Mouse (Mus musculus) heart, postnatal 4 days (tissue): Measurements from ENCODE around the gene Fastkd1. TPM values are rescaled to one million over a fixed set of nuclear protein-coding genes. Genes with fewer than 3 reads are reported as not detected.
A peak's percentile ranks its signal among the peaks of the same experiment; 100 is the strongest.
"Not testable (repeated sequence)": the region's sequence is repeated elsewhere in the genome, so short reads cannot be mapped to it uniquely, and the experiment has no call there.

ENCODE experiments used
- DNase-seq: peaks from one replicate; pipeline ENCODE4 v3.0.0; 2021
- total RNA-seq, 2 experiments: library from RNA; stranded (reverse); gene quantifications; 2 replicates each; pipeline ENCODE4 v1.2.3; 2021

The Fastkd1 gene
- total RNA-seq, 2 experiments from 2014 or later: 26.8 to 28.2 TPM

GRCm38 (mm10) chr2:69669853-69670252, 43.5 kb downstream of the Fastkd1 start, which contains the start of gene Klhl41:
TSS of gene Klhl41 (plus strand) at chr2:69670120.
- peak; percentile 30 for DNase-seq

- peak; percentile 16 for DNase-seq
Observed at GRCm38 (mm10) chr2:69668414-69668813, 44.9 kb downstream of the Fastkd1 start.

- no peak for DNase-seq
Observed at GRCm38 (mm10) chr2:69667656-69668055, 45.7 kb downstream of the Fastkd1 start.

GRCm38 (mm10) chr2:69663827-69664476, 49.4 kb downstream of the Fastkd1 start:
- no peak for DNase-seq

- DNase-seq: no peak
Observed at GRCm38 (mm10) chr2:69659326-69659725, 54.0 kb downstream of the Fastkd1 start.

- no peak for DNase-seq
Observed at GRCm38 (mm10) chr2:69649716-69650115, 63.6 kb downstream of the Fastkd1 start.

- DNase-seq: peak; percentile 92
Observed at GRCm38 (mm10) chr2:69646726-69647490, 66.4 kb downstream of the Fastkd1 start, which contains the start of gene Bbs5. TSS of gene Bbs5 (plus strand) at chr2:69647171.

- no peak for DNase-seq
Observed at GRCm38 (mm10) chr2:69644968-69645617, 68.2 kb downstream of the Fastkd1 start.

- no peak for DNase-seq
Observed at GRCm38 (mm10) chr2:69640100-69640499, 73.2 kb downstream of the Fastkd1 start.

GRCm38 (mm10) chr2:69637989-69638388, 75.3 kb downstream of the Fastkd1 start:
- not testable (repeated sequence) for DNase-seq

Other genes with a start within 250 kb of the Fastkd1 start
- 1 to 10 TPM; 1.2 TPM for gene Lrp2, start 127.5 kb downstream of the Fastkd1 start, total RNA-seq
- gene Bbs5, start 66.3 kb downstream of the Fastkd1 start, total RNA-seq: 1 to 10 TPM; 4.2 to 5.6 TPM
- 10 to 100 TPM; 86.3 to 87.5 TPM for gene Klhl41, start 43.4 kb downstream of the Fastkd1 start, total RNA-seq
- gene Ppig, start 9.0 kb upstream of the Fastkd1 start, total RNA-seq: 10 to 100 TPM; 56.7 to 59.9 TPM
- gene Ccdc173, start 76.1 kb upstream of the Fastkd1 start, total RNA-seq: under 1 TPM; 0.43 to 0.99 TPM
- gene Phospho2, start 76.1 kb upstream of the Fastkd1 start, total RNA-seq: 10 to 100 TPM; 12.2 to 15.3 TPM
- gene Klhl23, start 108.4 kb upstream of the Fastkd1 start, total RNA-seq: 10 to 100 TPM; 56.7 to 62.7 TPM
- gene Ssb, start 148.0 kb upstream of the Fastkd1 start, total RNA-seq: 100 to 1,000 TPM; 112 to 114 TPM
- 10 to 100 TPM; 21.6 to 22.1 TPM for gene Mettl5, start 172.1 kb upstream of the Fastkd1 start, total RNA-seq
- 10 to 100 TPM; 87.2 to 88.7 TPM for gene Ubr3, start 183.7 kb upstream of the Fastkd1 start, total RNA-seq